Mouse (Mus musculus): ENCODE measurements around the gene Mat2a. TPM values are rescaled to one million over a fixed set of nuclear protein-coding genes. Genes with fewer than 3 reads are reported as not detected.

Mat2a gene
- polyA plus RNA-seq, 1 experiment from 2014 or later = 404 TPM

GRCm38 (mm10) chr6:72389471-72389940 is 49.9 kb downstream of the Mat2a start:
- peaks cover 9% of the 10 kb centered on the region for H3K36me3 ChIP-seq
- 20% methylated on average over 13 of the region's 13 CpGs for WGBS
- H3K4me2 ChIP-seq (replicated peaks) = peak overlapping the region; percentile 70
- peak overlapping the region; percentile 56 for H3K4me3 ChIP-seq
- peaks cover 18% of the 10 kb centered on the region; the same call in 1 of the 2 replicates for H3K4me1 ChIP-seq
- no peak for ATAC-seq (ENCODE audit: insufficient number of reproducible peaks, insufficient read depth, low FRiP score, low TSS enrichment)
- H3K27me3 ChIP-seq = no peaks in the 10 kb centered on the region
- H3K9me3 ChIP-seq = no peaks in the 10 kb centered on the region; the same call in 1 of the 2 replicates
- H3K27ac ChIP-seq = peak overlapping the region; percentile 90
- H3K9ac ChIP-seq = peak overlapping the region; percentile 66

- Histone ChIP-seq H3K9ac (no peak overlapping the region), H3K9me3 (no peaks in the 10 kb centered on the region; the same call in 1 of the 2 replicates), H3K27ac (no peak overlapping the region)
Measured at GRCm38 (mm10) chr6:72388791-72389329, 50.5 kb downstream of the Mat2a start.

GRCm38 (mm10) chr6:72388266-72388665 is 51.1 kb downstream of the Mat2a start:
- 65% methylated on average over 10 of the region's 10 CpGs for WGBS
- ATAC-seq (ENCODE audit: insufficient number of reproducible peaks, insufficient read depth, low FRiP score, low TSS enrichment) = no peak
- Histone ChIP-seq H3K4me1 (peaks cover 18% of the 10 kb centered on the region; the same call in 1 of the 2 replicates), H3K4me2 (replicated peaks) (no peak overlapping the region), H3K9ac (no peak overlapping the region), H3K36me3 (peaks cover 9% of the 10 kb centered on the region), H3K27me3 (no peaks in the 10 kb centered on the region), H3K4me3 (no peak overlapping the region), H3K27ac (no peak overlapping the region), H3K9me3 (no peaks in the 10 kb centered on the region; the same call in 1 of the 2 replicates)

More at GRCm38 (mm10) chr6:72388791-72389329, 50.5 kb downstream of the Mat2a start:
- Histone ChIP-seq H3K36me3 (peaks cover 9% of the 10 kb centered on the region), H3K4me2 (replicated peaks) (peak overlapping the region; percentile 22; the same call in 1 of the 2 replicates), H3K27me3 (no peaks in the 10 kb centered on the region), H3K4me1 (peaks cover 18% of the 10 kb centered on the region; the same call in 1 of the 2 replicates), H3K4me3 (no peak overlapping the region)
- no peak for ATAC-seq (ENCODE audit: insufficient number of reproducible peaks, insufficient read depth, low FRiP score, low TSS enrichment)
- WGBS = 86% methylated on average over 6 of the region's 6 CpGs

- Histone ChIP-seq H3K4me2 (replicated peaks) (no peak overlapping the region), H3K36me3 (peaks cover 9% of the 10 kb centered on the region), H3K4me3 (no peak overlapping the region), H3K27me3 (no peaks in the 10 kb centered on the region), H3K9ac (no peak overlapping the region), H3K4me1 (peaks cover 18% of the 10 kb centered on the region; the same call in 1 of the 2 replicates), H3K27ac (no peak overlapping the region), H3K9me3 (no peaks in the 10 kb centered on the region; the same call in 1 of the 2 replicates)
- 61% methylated on average over 3 of the region's 3 CpGs for WGBS
- no peak for ATAC-seq (ENCODE audit: insufficient number of reproducible peaks, insufficient read depth, low FRiP score, low TSS enrichment)
Measured at GRCm38 (mm10) chr6:72387816-72388215, 51.5 kb downstream of the Mat2a start.

- no peak overlapping the region for H3K4me3 ChIP-seq
- no peak overlapping the region for H3K27ac ChIP-seq
- H3K27me3 ChIP-seq = no peaks in the 10 kb centered on the region
- no peak for ATAC-seq (ENCODE audit: insufficient number of reproducible peaks, insufficient read depth, low FRiP score, low TSS enrichment)
- H3K4me2 ChIP-seq (replicated peaks) = no peak overlapping the region
- WGBS = 89% methylated on average over 2 of the region's 2 CpGs
- no peak overlapping the region for H3K9ac ChIP-seq
- no peaks in the 10 kb centered on the region; the same call in 1 of the 2 replicates for H3K9me3 ChIP-seq
- H3K4me1 ChIP-seq = peaks cover 18% of the 10 kb centered on the region; the same call in 1 of the 2 replicates
- peaks cover 9% of the 10 kb centered on the region for H3K36me3 ChIP-seq
Measured at GRCm38 (mm10) chr6:72386561-72386960, 52.8 kb downstream of the Mat2a start.

GRCm38 (mm10) chr6:72385258-72385657 is 54.1 kb downstream of the Mat2a start:
- H3K9ac ChIP-seq = no peak overlapping the region
- H3K4me3 ChIP-seq = no peak overlapping the region
- H3K4me2 ChIP-seq (replicated peaks) = no peak overlapping the region
- H3K27ac ChIP-seq = no peak overlapping the region
- H3K36me3 ChIP-seq = peaks cover 9% of the 10 kb centered on the region
- H3K27me3 ChIP-seq = peaks cover 1% of the 10 kb centered on the region; the same call in 1 of the 2 replicates
- H3K4me1 ChIP-seq = peaks cover 12% of the 10 kb centered on the region; the same call in 1 of the 2 replicates
- 91% methylated on average over 4 of the region's 4 CpGs for WGBS
- no peaks in the 10 kb centered on the region; the same call in 1 of the 2 replicates for H3K9me3 ChIP-seq
- ATAC-seq (ENCODE audit: insufficient number of reproducible peaks, insufficient read depth, low FRiP score, low TSS enrichment) = no peak

- Histone ChIP-seq H3K4me2 (replicated peaks) (no peak overlapping the region), H3K9ac (no peak overlapping the region), H3K36me3 (peaks cover 9% of the 10 kb centered on the region), H3K27ac (no peak overlapping the region), H3K27me3 (peaks cover 13% of the 10 kb centered on the region), H3K4me3 (no peak overlapping the region), H3K4me1 (0 out of 2 replicates have a peak, but pooled peaks cover 4% of the 10 kb centered on the region), H3K9me3 (no peaks in the 10 kb centered on the region; the same call in 1 of the 2 replicates)
- 90% methylated on average over 7 of the region's 7 CpGs for WGBS
- no peak for ATAC-seq (ENCODE audit: insufficient number of reproducible peaks, insufficient read depth, low FRiP score, low TSS enrichment)
Measured at GRCm38 (mm10) chr6:72383952-72384351, 55.4 kb downstream of the Mat2a start.

- Histone ChIP-seq H3K27ac (no peak overlapping the region), H3K4me3 (no peak overlapping the region), H3K4me1 (no peaks in the 10 kb centered on the region), H3K9ac (no peak overlapping the region), H3K36me3 (peaks cover 9% of the 10 kb centered on the region), H3K9me3 (no peaks in the 10 kb centered on the region; the same call in 1 of the 2 replicates), H3K4me2 (replicated peaks) (no peak overlapping the region), H3K27me3 (peaks cover 13% of the 10 kb centered on the region)
- ATAC-seq (ENCODE audit: insufficient number of reproducible peaks, insufficient read depth, low FRiP score, low TSS enrichment) = no peak
- WGBS = 89% methylated on average over 6 of the region's 6 CpGs
Measured at GRCm38 (mm10) chr6:72383142-72383820, 56.1 kb downstream of the Mat2a start.

Other genes with a start within 250 kb of the Mat2a start
- 16.4 and 18.6 TPM in 2 replicates for gene Atoh8, start 204.0 kb downstream of the Mat2a start, polyA plus RNA-seq (2016; fragmentation: Nextera tagmentation; extraction: Ambion mirVana)
- gene Sftpb, start 134.9 kb downstream of the Mat2a start, polyA plus RNA-seq (2016; fragmentation: Nextera tagmentation; extraction: Ambion mirVana) = not detected in 2 replicates
- gene Usp39, start 94.4 kb downstream of the Mat2a start, polyA plus RNA-seq (2016; fragmentation: Nextera tagmentation; extraction: Ambion mirVana) = 64.5 and 67.4 TPM in 2 replicates
- 30.0 and 33.0 TPM in 2 replicates for gene 0610030E20Rik, start 92.2 kb downstream of the Mat2a start, polyA plus RNA-seq (2016; fragmentation: Nextera tagmentation; extraction: Ambion mirVana)
- 8.9 and 9.7 TPM in 2 replicates for gene Tmem150a, start 84.1 kb downstream of the Mat2a start, polyA plus RNA-seq (2016; fragmentation: Nextera tagmentation; extraction: Ambion mirVana)
- gene Rnf181, start 72.6 kb downstream of the Mat2a start, polyA plus RNA-seq (2016; fragmentation: Nextera tagmentation; extraction: Ambion mirVana) = 80.2 and 88.0 TPM in 2 replicates
- 14.5 and 19.9 TPM in 2 replicates for gene Vamp5, start 59.1 kb downstream of the Mat2a start, polyA plus RNA-seq (2016; fragmentation: Nextera tagmentation; extraction: Ambion mirVana)
- 90.7 and 98.1 TPM in 2 replicates for gene Vamp8, start 48.9 kb downstream of the Mat2a start, polyA plus RNA-seq (2016; fragmentation: Nextera tagmentation; extraction: Ambion mirVana)
- 34.4 and 38.5 TPM in 2 replicates for gene Ggcx, start 25.2 kb downstream of the Mat2a start, polyA plus RNA-seq (2016; fragmentation: Nextera tagmentation; extraction: Ambion mirVana)
- not detected in 2 replicates for gene Sh2d6, start 82.1 kb upstream of the Mat2a start, polyA plus RNA-seq (2016; fragmentation: Nextera tagmentation; extraction: Ambion mirVana)
- 25.9 and 28.0 TPM in 2 replicates for gene Capg, start 104.8 kb upstream of the Mat2a start, polyA plus RNA-seq (2016; fragmentation: Nextera tagmentation; extraction: Ambion mirVana)
- gene Elmod3, start 158.9 kb upstream of the Mat2a start, polyA plus RNA-seq (2016; fragmentation: Nextera tagmentation; extraction: Ambion mirVana) = 14.2 and 16.4 TPM in 2 replicates
- gene Retsat, start 158.9 kb upstream of the Mat2a start, polyA plus RNA-seq (2016; fragmentation: Nextera tagmentation; extraction: Ambion mirVana) = 9.5 and 10.3 TPM in 2 replicates
- 23.8 and 24.6 TPM in 2 replicates for gene Tgoln1, start 177.4 kb upstream of the Mat2a start, polyA plus RNA-seq (2016; fragmentation: Nextera tagmentation; extraction: Ambion mirVana)

All from embryonic facial prominence, embryonic 12.5 days (tissue).